Mouse (Mus musculus) Muller cell, postnatal 12 days (primary cell): Measurements from ENCODE around the gene Sult1a1.
"Not testable (repeated sequence)": the region's sequence is repeated elsewhere in the genome, so short reads cannot be mapped to it uniquely, and the experiment has no call there.

Experiments
- DNase-seq: peaks from one replicate; pipeline ENCODE4 v3.0.0-alpha.2; 2015; ENCODE audit errors: inconsistent ontology term

Sult1a1 gene

GRCm38 (mm10) chr7:126696886-126697285, 20.7 kb upstream of the Sult1a1 start:
- no peak for DNase-seq

- no peak for DNase-seq
Observed at GRCm38 (mm10) chr7:126696303-126696702, 20.1 kb upstream of the Sult1a1 start.

- peak; percentile 97 for DNase-seq
Observed at GRCm38 (mm10) chr7:126695631-126696207, 19.5 kb upstream of the Sult1a1 start, which contains the start of gene Slx1b. Gene Slx1b (minus strand): TSS chr7:126695784.

- no peak for DNase-seq
Observed at GRCm38 (mm10) chr7:126695210-126695611, 19.0 kb upstream of the Sult1a1 start, which contains the start of gene Bola2. Gene Bola2 (plus strand): TSS chr7:126695401.

- peak; percentile 43 for DNase-seq
Observed at GRCm38 (mm10) chr7:126694441-126695051, 18.3 kb upstream of the Sult1a1 start.

- no peak for DNase-seq
Observed at GRCm38 (mm10) chr7:126693781-126694180, 17.5 kb upstream of the Sult1a1 start.

GRCm38 (mm10) chr7:126693256-126693655, 17.0 kb upstream of the Sult1a1 start:
- peak; percentile 85 for DNase-seq

- no peak for DNase-seq
Observed at GRCm38 (mm10) chr7:126692426-126692825, 16.2 kb upstream of the Sult1a1 start.

- no peak for DNase-seq
Observed at GRCm38 (mm10) chr7:126691676-126692075, 15.4 kb upstream of the Sult1a1 start.

- no peak for DNase-seq
Observed at GRCm38 (mm10) chr7:126690737-126691136, 14.5 kb upstream of the Sult1a1 start.

GRCm38 (mm10) chr7:126689021-126689420, 12.8 kb upstream of the Sult1a1 start:
- DNase-seq = no peak

- not testable (repeated sequence) for DNase-seq
Observed at GRCm38 (mm10) chr7:126688156-126688555, 11.9 kb upstream of the Sult1a1 start.

- DNase-seq = no peak
Observed at GRCm38 (mm10) chr7:126681221-126681620, 5.0 kb upstream of the Sult1a1 start.

GRCm38 (mm10) chr7:126679683-126680082, 3.5 kb upstream of the Sult1a1 start:
- no peak for DNase-seq

- no peak for DNase-seq
Observed at GRCm38 (mm10) chr7:126678545-126679341, 2.5 kb upstream of the Sult1a1 start.

- DNase-seq = no peak
Observed at GRCm38 (mm10) chr7:126676631-126677220, 494 bp upstream of the Sult1a1 start.

GRCm38 (mm10) chr7:126675104-126675503, 1.1 kb downstream of the Sult1a1 start:
- DNase-seq = no peak

GRCm38 (mm10) chr7:126672111-126672510, 4.1 kb downstream of the Sult1a1 start:
- DNase-seq = no peak

GRCm38 (mm10) chr7:126670152-126670551, 6.1 kb downstream of the Sult1a1 start:
- DNase-seq = no peak

GRCm38 (mm10) chr7:126668452-126668851, 7.8 kb downstream of the Sult1a1 start:
- DNase-seq = no peak

- no peak for DNase-seq
Observed at GRCm38 (mm10) chr7:126667495-126668090, 8.6 kb downstream of the Sult1a1 start.

GRCm38 (mm10) chr7:126665269-126665668, 11.0 kb downstream of the Sult1a1 start:
- DNase-seq = no peak
